Mouse (Mus musculus) G1E (cell line): Measurements from ENCODE around the gene Iqgap1.

Experiments
- CTCF ChIP-seq: IDR thresholded peaks from 2 replicates; pipeline ENCODE4 v1.5.1; 2012; ENCODE audit warnings: low read depth, low read length, inconsistent platforms, mixed read lengths
- GATA1 ChIP-seq: IDR thresholded peaks from 2 replicates; pipeline ENCODE4 v1.6.1; 2012; ENCODE audit warnings: borderline replicate concordance, low read length, inconsistent platforms, mixed read lengths
- POLR2AphosphoS5 ChIP-seq: IDR thresholded peaks from 2 replicates; pipeline ENCODE4 v1.6.1; 2012; ENCODE audit warnings: low read depth, low read length, inconsistent platforms; ENCODE audit not compliant: insufficient replicate concordance
- TAL1 ChIP-seq: conservative IDR thresholded peaks from 2 replicates; pipeline ENCODE4 v1.6.1; 2012; ENCODE audit warnings: low read depth, low read length, inconsistent platforms, mixed read lengths

GRCm38 (mm10) chr7:80696903-80697302 is 128.9 kb downstream of the Iqgap1 start:
- TF ChIP-seq CTCF (no peak), GATA1 (no peak), TAL1 (no peak), POLR2AphosphoS5 (no peak)
